Mouse (Mus musculus) forebrain, embryonic 10.5 days (tissue): ENCODE measurements at regions not wholly inside any gene's neighbourhood (a gene's known extent, or its start where the extent isn't known, plus 50 kb on each side); places are given as distances from the start of the nearest gene placed in this dataset.
A peak's percentile ranks its signal among the peaks of the same experiment; 100 is the strongest.

Source experiments
- DNase-seq: peaks from one replicate; pipeline ENCODE4 v3.0.0-alpha.2; 2017; ENCODE audit warnings: low spot score; ENCODE audit errors: extremely low spot score
- H3K27ac ChIP-seq: fragments of 300-500 bp; sonication (generic); 2 replicates; pipeline ENCODE4 v1.5.1; 2016; ENCODE audit warnings: mild to moderate bottlenecking
- H3K27me3 ChIP-seq: fragments of 300-500 bp; sonication (generic); 2 replicates; pipeline ENCODE4 v1.6.1; 2016; ENCODE audit warnings: mild to moderate bottlenecking; ENCODE audit not compliant: poor library complexity, severe bottlenecking
- H3K36me3 ChIP-seq: fragments of 300-500 bp; sonication (generic); replicated peaks from 2 replicates; pipeline ENCODE4 v1.6.1; 2016; ENCODE audit warnings: mild to moderate bottlenecking, moderate library complexity
- H3K4me1 ChIP-seq: fragments of 300-500 bp; sonication (generic); 2 replicates; pipeline ENCODE4 v1.6.1; 2016
- H3K4me3 ChIP-seq: fragments of 300-500 bp; sonication (generic); 2 replicates; pipeline ENCODE4 v1.5.1; 2016; ENCODE audit warnings: mild to moderate bottlenecking, moderate library complexity
- H3K9me3 ChIP-seq: fragments of 300-500 bp; sonication (generic); 2 replicates; pipeline ENCODE4 v1.6.1; 2016; ENCODE audit warnings: mild to moderate bottlenecking, moderate library complexity
- WGBS: fragments of 180-500 bp; shearing (Covaris S2); methylation state at CpG from one replicate; pipeline ENCODE4 v1.1.7; 2016; 5-methylcytosine and 5-hydroxymethylcytosine counted together

GRCm38 (mm10) chr14:31930367-31930766 lies 98.4 kb upstream of the Galnt15 start:
- 89% methylated on average over 9 of the region's 9 CpGs for WGBS
- no peaks in the 10 kb centered on the region for H3K27me3 ChIP-seq
- peaks cover 4% of the 10 kb centered on the region; the same call in 1 of the 2 replicates for H3K9me3 ChIP-seq
- H3K4me1 ChIP-seq = peaks cover 50% of the 10 kb centered on the region
- DNase-seq = no peak
- peak overlapping the region; percentile 74 for H3K27ac ChIP-seq
- H3K4me3 ChIP-seq = no peak overlapping the region
- no peaks in the 10 kb centered on the region for H3K36me3 ChIP-seq

- H3K4me1 ChIP-seq = peaks cover 65% of the 10 kb centered on the region
- no peak overlapping the region for H3K4me3 ChIP-seq
- H3K9me3 ChIP-seq = no peaks in the 10 kb centered on the region
- 91% methylated on average over 5 of the region's 5 CpGs for WGBS
- no peaks in the 10 kb centered on the region for H3K27me3 ChIP-seq
- peak overlapping the region; percentile 74; the same call in 1 of the 2 replicates for H3K27ac ChIP-seq
- H3K36me3 ChIP-seq = no peaks in the 10 kb centered on the region
- no peak for DNase-seq
Measured at GRCm38 (mm10) chr14:31931971-31932370, 96.8 kb upstream of the Galnt15 start.

DNA sequence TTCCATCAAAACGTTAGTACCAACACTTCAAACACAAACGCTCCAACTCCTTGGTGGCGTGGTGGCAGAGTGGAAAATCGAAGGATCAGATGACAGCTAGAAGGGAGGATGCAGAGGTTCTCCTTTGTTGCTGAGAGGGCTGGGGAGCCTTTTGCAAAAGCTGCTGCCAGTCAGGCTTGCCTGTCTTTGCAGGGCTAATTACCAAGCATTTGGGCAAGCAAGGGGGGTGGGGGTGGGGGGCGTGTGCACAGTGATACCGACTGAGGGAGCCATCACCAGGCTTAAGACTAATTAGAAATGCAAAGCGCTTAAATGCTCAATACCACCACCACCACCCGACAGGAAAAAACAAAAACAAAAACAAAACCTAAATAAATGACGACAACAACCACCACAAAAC lies 95.3 kb upstream of the Galnt15 start:
- H3K9me3 ChIP-seq = peaks cover 7% of the 10 kb centered on the region; the same call in 1 of the 2 replicates
- WGBS = 0% methylated on average over 9 of the region's 9 CpGs
- DNase-seq = peak; percentile 80
- H3K36me3 ChIP-seq = no peaks in the 10 kb centered on the region
- peak overlapping the region; percentile 47 for H3K4me3 ChIP-seq
- no peaks in the 10 kb centered on the region for H3K27me3 ChIP-seq
- H3K27ac ChIP-seq = peak overlapping the region; percentile 90
- H3K4me1 ChIP-seq = peaks cover 65% of the 10 kb centered on the region

GRCm38 (mm10) chr14:31933841-31934271 lies 94.9 kb upstream of the Galnt15 start:
- Histone ChIP-seq H3K27me3 (no peaks in the 10 kb centered on the region), H3K27ac (peak overlapping the region; percentile 90), H3K4me3 (peak overlapping the region; percentile 47), H3K4me1 (peaks cover 65% of the 10 kb centered on the region), H3K9me3 (peaks cover 7% of the 10 kb centered on the region; the same call in 1 of the 2 replicates), H3K36me3 (no peaks in the 10 kb centered on the region)
- peak; percentile 91 for DNase-seq
- WGBS = under 1% methylated on average over 13 of the region's 13 CpGs

DNA sequence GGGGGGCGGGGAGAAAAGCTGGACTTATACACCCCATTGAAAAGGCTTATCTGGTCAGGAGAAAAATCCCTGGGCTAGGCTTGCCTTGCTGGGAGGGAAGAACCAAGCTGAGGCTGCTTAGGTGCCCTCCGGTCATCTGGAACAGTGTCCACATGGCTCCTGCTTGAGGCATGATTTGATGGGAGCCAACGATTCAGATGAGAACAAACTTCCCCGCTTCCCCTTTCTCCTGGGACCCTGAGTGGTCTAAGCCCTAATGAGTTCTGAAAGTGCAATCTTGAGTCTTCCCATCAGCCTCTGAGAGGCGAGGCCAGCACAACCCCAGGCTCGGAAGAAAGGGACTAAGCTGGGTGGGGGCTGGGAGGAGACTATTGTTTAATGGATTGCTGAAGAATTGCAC lies 94.5 kb upstream of the Galnt15 start:
- H3K9me3 ChIP-seq = peaks cover 7% of the 10 kb centered on the region; the same call in 1 of the 2 replicates
- no peaks in the 10 kb centered on the region for H3K27me3 ChIP-seq
- WGBS = 0% methylated on average over 5 of the region's 6 CpGs
- H3K4me3 ChIP-seq = peak overlapping the region; percentile 47
- H3K4me1 ChIP-seq = peaks cover 63% of the 10 kb centered on the region
- no peak for DNase-seq
- no peaks in the 10 kb centered on the region for H3K36me3 ChIP-seq
- peak overlapping the region; percentile 90 for H3K27ac ChIP-seq

GRCm38 (mm10) chr14:31934771-31935170 lies 94.0 kb upstream of the Galnt15 start:
- H3K4me3 ChIP-seq = peak overlapping the region; percentile 47

DNA sequence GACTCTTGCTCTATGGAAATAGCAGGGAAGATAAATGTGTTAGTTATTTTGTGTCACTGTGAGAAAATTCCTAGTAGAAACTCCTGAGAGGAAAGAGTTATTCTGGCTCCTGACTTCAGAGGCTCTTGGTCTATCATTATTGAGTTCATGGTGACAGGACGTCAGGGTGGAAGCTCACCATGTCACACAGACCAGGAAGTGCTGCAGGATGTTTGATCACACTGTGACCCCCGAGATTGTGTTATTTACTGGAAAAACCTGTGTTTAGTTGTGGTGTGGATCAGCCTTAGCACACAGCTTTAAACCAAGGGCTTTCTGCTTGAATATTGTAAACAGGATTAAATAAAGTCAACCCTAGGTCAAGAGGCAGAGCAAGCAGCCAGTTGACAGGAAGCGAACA lies 93.4 kb upstream of the Galnt15 start:
- Histone ChIP-seq H3K27ac (peak overlapping the region; percentile 90), H3K9me3 (peaks cover 7% of the 10 kb centered on the region; the same call in 1 of the 2 replicates), H3K4me1 (peaks cover 55% of the 10 kb centered on the region), H3K36me3 (no peaks in the 10 kb centered on the region), H3K27me3 (no peaks in the 10 kb centered on the region), H3K4me3 (no peak overlapping the region)
- 50% methylated on average over 3 of the region's 3 CpGs for WGBS
- no peak for DNase-seq

More at GRCm38 (mm10) chr14:31934771-31935170, 94.0 kb upstream of the Galnt15 start:
- H3K4me1 ChIP-seq = peaks cover 58% of the 10 kb centered on the region
- H3K27ac ChIP-seq = peak overlapping the region; percentile 90
- 7% methylated on average over 3 of the region's 3 CpGs for WGBS
- H3K27me3 ChIP-seq = no peaks in the 10 kb centered on the region
- DNase-seq = no peak
- no peaks in the 10 kb centered on the region for H3K36me3 ChIP-seq
- H3K9me3 ChIP-seq = peaks cover 7% of the 10 kb centered on the region; the same call in 1 of the 2 replicates

- Histone ChIP-seq H3K4me3 (no peak overlapping the region), H3K27ac (peak overlapping the region; percentile 90), H3K36me3 (no peaks in the 10 kb centered on the region), H3K27me3 (no peaks in the 10 kb centered on the region), H3K9me3 (peaks cover 7% of the 10 kb centered on the region; the same call in 1 of the 2 replicates), H3K4me1 (peaks cover 48% of the 10 kb centered on the region)
- WGBS = 88% methylated on average over 3 of the region's 3 CpGs
- DNase-seq = no peak
Measured at GRCm38 (mm10) chr14:31936581-31936980, 92.2 kb upstream of the Galnt15 start.

DNA sequence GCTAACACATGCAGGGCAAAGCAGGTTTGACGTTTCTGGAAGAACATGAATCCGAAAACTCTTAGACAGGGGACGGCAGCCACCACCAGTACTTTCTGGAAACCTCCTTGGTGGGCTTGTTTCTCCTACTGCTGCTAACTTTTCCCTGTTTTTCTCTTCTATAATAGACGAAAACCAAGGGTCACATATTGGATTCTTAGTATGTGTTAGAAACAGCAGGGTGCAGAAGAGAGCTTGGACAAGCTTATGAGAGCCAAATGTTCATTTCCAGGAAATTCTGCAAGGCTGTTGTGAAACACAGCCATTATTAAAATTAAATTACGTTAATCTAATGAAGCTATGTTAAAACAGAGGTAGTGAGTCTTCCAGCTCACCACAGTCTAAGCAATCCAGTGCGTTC lies 87.9 kb upstream of the Galnt15 start:
- Histone ChIP-seq H3K27ac (no peak overlapping the region), H3K36me3 (no peaks in the 10 kb centered on the region), H3K9me3 (peaks cover 7% of the 10 kb centered on the region; the same call in 1 of the 2 replicates), H3K27me3 (no peaks in the 10 kb centered on the region), H3K4me1 (peaks cover 22% of the 10 kb centered on the region), H3K4me3 (no peak overlapping the region)
- no peak for DNase-seq
- WGBS = 91% methylated on average over 6 of the region's 6 CpGs

- 71% methylated on average over 3 of the region's 3 CpGs for WGBS
Measured at GRCm38 (mm10) chr14:31942266-31942960, 86.4 kb upstream of the Galnt15 start.

GRCm38 (mm10) chr14:31944682-31945081 lies 84.1 kb upstream of the Galnt15 start:
- Histone ChIP-seq H3K9me3 (no peaks in the 10 kb centered on the region), H3K36me3 (no peaks in the 10 kb centered on the region), H3K4me3 (no peak overlapping the region), H3K4me1 (peaks cover 30% of the 10 kb centered on the region), H3K27me3 (no peaks in the 10 kb centered on the region), H3K27ac (no peak overlapping the region)
- WGBS = 96% methylated on average over 6 of the region's 6 CpGs
- no peak for DNase-seq

More at GRCm38 (mm10) chr14:31942266-31942960, 86.4 kb upstream of the Galnt15 start:
- Histone ChIP-seq H3K36me3 (no peaks in the 10 kb centered on the region), H3K27ac (peak overlapping the region; percentile 67), H3K4me3 (no peak overlapping the region), H3K9me3 (peaks cover 3% of the 10 kb centered on the region; the same call in 1 of the 2 replicates), H3K27me3 (no peaks in the 10 kb centered on the region), H3K4me1 (peaks cover 24% of the 10 kb centered on the region)
- DNase-seq = no peak

- DNase-seq = no peak
- Histone ChIP-seq H3K27me3 (no peaks in the 10 kb centered on the region), H3K4me3 (no peak overlapping the region), H3K9me3 (no peaks in the 10 kb centered on the region), H3K36me3 (no peaks in the 10 kb centered on the region), H3K4me1 (peaks cover 30% of the 10 kb centered on the region), H3K27ac (no peak overlapping the region)
- 85% methylated on average over 7 of the region's 7 CpGs for WGBS
Measured at GRCm38 (mm10) chr14:31945125-31945524, 83.7 kb upstream of the Galnt15 start.

DNA sequence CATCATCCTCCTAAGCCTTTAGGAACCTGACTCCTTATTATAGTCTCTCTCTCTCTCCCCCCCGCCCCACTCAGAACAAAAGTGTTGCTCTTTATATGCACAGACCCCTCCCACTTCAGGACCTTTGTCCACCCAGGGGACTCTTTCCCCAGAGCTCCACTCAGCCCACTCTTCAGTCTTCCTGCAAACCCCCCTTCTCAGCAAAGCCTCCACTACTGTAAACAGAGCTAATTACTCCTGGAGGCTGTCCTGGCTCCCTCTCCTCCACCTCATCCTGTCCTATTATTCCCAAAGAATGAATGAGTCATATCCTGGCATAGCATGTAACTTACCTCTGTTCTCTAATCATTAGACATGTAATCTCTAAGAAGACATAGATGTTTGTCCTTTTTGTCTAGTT lies 82.8 kb upstream of the Galnt15 start:
- no peak overlapping the region for H3K4me3 ChIP-seq
- no peak for DNase-seq
- no peaks in the 10 kb centered on the region for H3K36me3 ChIP-seq
- no peaks in the 10 kb centered on the region for H3K9me3 ChIP-seq
- WGBS = 68% methylated on average over 1 of the region's 1 CpGs
- H3K27me3 ChIP-seq = no peaks in the 10 kb centered on the region
- H3K27ac ChIP-seq = peak overlapping the region; percentile 71
- H3K4me1 ChIP-seq = peaks cover 30% of the 10 kb centered on the region
